Mouse (Mus musculus) spleen, adult 2 months (tissue): ENCODE data around the gene Glis3.

Experiments
- CTCF ChIP-seq: fragments of 200-500 bp; IDR thresholded peaks from 2 replicates; pipeline ENCODE4 v1.5.1; 2011; ENCODE audit warnings: mild to moderate bottlenecking, inconsistent platforms; ENCODE audit not compliant: insufficient read depth, insufficient read length, insufficient replicate concordance; ENCODE audit errors: extremely low read depth
- POLR2A ChIP-seq: fragments of 200-500 bp; IDR thresholded peaks from 2 replicates; pipeline ENCODE4 v1.6.1; 2011; ENCODE audit warnings: low read depth, low read length, inconsistent platforms

DNA sequence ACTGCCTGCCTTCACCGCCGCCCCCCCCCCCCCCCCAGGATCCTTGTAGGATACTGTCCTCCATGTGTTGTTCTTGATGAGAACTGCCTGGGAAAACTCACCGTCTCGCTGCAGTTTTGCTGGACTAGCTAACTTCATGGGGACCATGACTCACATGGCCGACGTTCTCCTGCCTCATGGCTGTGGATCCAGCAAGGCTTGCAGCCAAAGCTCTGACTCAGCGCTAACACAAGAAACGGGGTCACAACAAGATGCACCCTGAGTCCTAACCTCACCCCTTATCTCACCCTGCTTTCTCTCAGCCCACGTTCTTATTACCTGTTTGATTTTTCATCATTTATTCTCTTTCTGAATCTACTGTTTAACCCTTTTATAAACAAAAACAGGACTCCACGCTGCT, 56.2 kb downstream of the Glis3 start:
- TF ChIP-seq CTCF (no peak), POLR2A (no peak)
